Mouse (Mus musculus) CD4-positive, CD25-positive, alpha-beta regulatory T cell, adult 4 months (primary cell): ENCODE measurements around the gene Mctp1. TPM values are rescaled to one million over a fixed set of nuclear protein-coding genes. Genes with fewer than 3 reads are reported as not detected.

Source experiments
- ATAC-seq: one replicate; pipeline ENCODE4 v1.8.0; 2017
- polyA plus RNA-seq, 2 experiments: library from polyadenylated mRNA; unstranded; fragments of 100-300 nt; shearing (Covaris generic); gene quantifications; one replicate each; pipeline ENCODE4 v1.2.1; 2017

Mctp1 gene
- polyA plus RNA-seq, 2 experiments from 2014 or later: 15.1 to 15.7 TPM

GRCm38 (mm10) chr13:76620525-76620924 is 236.2 kb downstream of the Mctp1 start:
- ATAC-seq: no peak

GRCm38 (mm10) chr13:76633707-76634106 is 249.4 kb downstream of the Mctp1 start:
- ATAC-seq: no peak

- ATAC-seq: no peak
Observed at GRCm38 (mm10) chr13:76638282-76638681, 253.9 kb downstream of the Mctp1 start.

GRCm38 (mm10) chr13:76659523-76659922 is 275.2 kb downstream of the Mctp1 start:
- no peak for ATAC-seq

- ATAC-seq: no peak
Observed at GRCm38 (mm10) chr13:76681286-76681685, 297.0 kb downstream of the Mctp1 start.

- no peak for ATAC-seq
Observed at GRCm38 (mm10) chr13:76689349-76689748, 305.0 kb downstream of the Mctp1 start.

- ATAC-seq: no peak
Observed at GRCm38 (mm10) chr13:76690143-76690542, 305.8 kb downstream of the Mctp1 start.

GRCm38 (mm10) chr13:76690697-76691096 is 306.4 kb downstream of the Mctp1 start:
- no peak for ATAC-seq

- no peak for ATAC-seq
Observed at GRCm38 (mm10) chr13:76734013-76734412, 349.7 kb downstream of the Mctp1 start.

GRCm38 (mm10) chr13:76750663-76751429 is 366.5 kb downstream of the Mctp1 start:
- no peak for ATAC-seq

GRCm38 (mm10) chr13:76759832-76760490 is 375.6 kb downstream of the Mctp1 start:
- no peak for ATAC-seq

- ATAC-seq: no peak
Observed at GRCm38 (mm10) chr13:76799662-76800061, 415.3 kb downstream of the Mctp1 start.

GRCm38 (mm10) chr13:76801126-76801632 is 416.8 kb downstream of the Mctp1 start:
- no peak for ATAC-seq

GRCm38 (mm10) chr13:76802051-76802728 is 417.9 kb downstream of the Mctp1 start:
- no peak for ATAC-seq

- no peak for ATAC-seq
Observed at GRCm38 (mm10) chr13:76802926-76803325, 418.6 kb downstream of the Mctp1 start.

- ATAC-seq: no peak
Observed at GRCm38 (mm10) chr13:76803799-76804198, 419.5 kb downstream of the Mctp1 start.

- ATAC-seq: no peak
Observed at GRCm38 (mm10) chr13:76808871-76809390, 424.6 kb downstream of the Mctp1 start.

GRCm38 (mm10) chr13:76809802-76810201 is 425.5 kb downstream of the Mctp1 start:
- no peak for ATAC-seq

- ATAC-seq: no peak
Observed at GRCm38 (mm10) chr13:76810496-76810939, 426.2 kb downstream of the Mctp1 start.

GRCm38 (mm10) chr13:76823083-76823482 is 438.7 kb downstream of the Mctp1 start:
- no peak for ATAC-seq

GRCm38 (mm10) chr13:76824932-76825694 is 440.8 kb downstream of the Mctp1 start:
- no peak for ATAC-seq

GRCm38 (mm10) chr13:76827738-76828137 is 443.4 kb downstream of the Mctp1 start:
- ATAC-seq: no peak
